Comparison of ENCODE assay signal across 15 mouse cellular contexts in the genomic region with DNA sequence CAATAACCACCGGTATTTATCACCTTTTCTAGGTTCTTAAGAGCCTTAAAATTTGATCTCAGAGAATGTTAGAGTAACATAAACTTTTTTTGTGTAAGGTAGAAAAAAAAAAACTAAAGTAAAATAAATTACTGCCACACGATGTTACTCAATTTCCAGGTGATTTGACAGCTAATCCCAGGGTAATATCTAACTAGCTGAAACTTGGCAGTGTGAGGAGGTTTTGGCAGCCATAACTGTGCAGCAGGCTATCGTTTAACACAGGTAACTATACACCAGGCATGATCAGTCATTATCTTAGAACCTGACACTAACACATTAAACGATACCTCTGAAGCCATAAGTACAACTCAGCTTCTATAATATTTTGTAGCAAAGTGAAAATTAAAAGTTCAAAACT.
"Had no signal": no experiment of that assay in that cellular context is flagged by ENCODE, and none has a peak within 500 bp of the region (broad histone marks: within the 10 kb centered on the region; RNA-seq: fewer than 3 reads in every experiment).

No protein-coding gene starts in this region.

- H3K27me3 ChIP-seq: midbrain, embryonic 13.5 days; midbrain, embryonic 15.5 days; neural tube, embryonic 12.5 days had no signal

- H3K4me1 ChIP-seq: megakaryocyte, embryonic 14.5 days; midbrain, embryonic 13.5 days; midbrain, embryonic 15.5 days; neural tube, embryonic 12.5 days; stomach, embryonic 15.5 days had no signal

- H3K4me3 ChIP-seq: lung, embryonic 15.5 days; megakaryocyte, embryonic 14.5 days; midbrain, embryonic 13.5 days; midbrain, embryonic 15.5 days; neural tube, embryonic 12.5 days; stomach, embryonic 15.5 days had no signal

- H3K27ac ChIP-seq: lung, embryonic 15.5 days; macrophage; midbrain, embryonic 13.5 days; midbrain, embryonic 15.5 days; neural tube, embryonic 12.5 days; stomach, embryonic 15.5 days; stomach, postnatal 0 days had no signal

- DNase-seq: lung, adult 2 months; lung, postnatal 14 days; lung, postnatal 36 days; right cerebral cortex, postnatal 14 days; thymus, adult 2 months; thymus, postnatal 25 days; thymus, postnatal 4 days had no signal

- H3K36me3 ChIP-seq: lung, embryonic 15.5 days; midbrain, embryonic 13.5 days; midbrain, embryonic 15.5 days; neural tube, embryonic 12.5 days; stomach, embryonic 15.5 days had no signal
